ENCODE assay signal across 17 mouse cellular contexts in the genomic region with DNA sequence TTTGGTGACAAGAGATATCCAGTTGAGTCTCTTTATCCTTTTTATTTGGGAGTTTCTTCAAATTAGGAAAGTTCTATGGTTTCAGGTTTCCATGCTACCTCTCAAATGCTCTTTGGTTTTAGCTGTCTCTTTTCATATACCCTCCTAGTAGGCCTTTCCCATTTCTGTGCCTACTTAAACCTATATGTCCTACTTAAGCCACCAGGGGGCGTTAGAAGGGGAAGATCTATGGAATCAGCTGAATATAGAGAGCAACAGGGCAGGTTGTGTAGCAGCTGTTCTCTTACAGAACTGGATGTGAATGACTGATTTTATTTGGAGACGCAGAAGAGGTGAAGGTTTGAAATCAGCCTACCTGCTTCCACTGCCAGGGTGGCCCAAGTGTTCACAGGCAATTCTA.
DNase-seq lines count a peak whose midpoint lies in the region; ATAC-seq and TF ChIP-seq lines count a peak whose summit lies in the region.
"Had no signal": no experiment of that assay in that cellular context is flagged by ENCODE, and none has a peak within 500 bp of the region (broad histone marks: within the 10 kb centered on the region; RNA-seq: fewer than 3 reads in every experiment).

No protein-coding gene starts in this region.

- no peak overlapping the region for H3K4me3 ChIP-seq in kidney, postnatal 0 days (replicated peaks; ENCODE audit: low read depth, low read length)
- no peak overlapping the region for H3K4me3 ChIP-seq in MEL (ENCODE audit: control insufficient read depth in 1 of 2, insufficient read depth in 1 of 2, low read depth in 2 of 2, low read length in 2 of 2)
- no peak overlapping the region for H3K4me3 ChIP-seq in intestine, embryonic 15.5 days (replicated peaks)
- H3K4me3 ChIP-seq: liver, embryonic 13.5 days; neural tube, embryonic 13.5 days; stomach, embryonic 15.5 days had no signal

- peak; percentile 4 for DNase-seq in kidney, postnatal 0 days (ENCODE audit: low spot score)
- DNase-seq in kidney, adult 18-20 months = no peak
- DNase-seq in A20 (ENCODE audit: low read depth, low spot score) (peak; percentile 45), MEL (ENCODE audit: low read depth, low spot score) (peak; percentile 51)
- DNase-seq in embryo, embryonic 9.5 days (ENCODE audit: extremely low spot score) = peak; percentile 4
- DNase-seq: cerebellum, adult 2 months; kidney, postnatal 14 days; left cerebral cortex, postnatal 4 days; liver, embryonic 13.5 days; lung, postnatal 36 days; thymus, postnatal 4 days had no signal

- no peak for ATAC-seq in kidney, postnatal 0 days (replicated peaks; ENCODE audit: low FRiP score, low read depth)
- no peak for ATAC-seq in inflammation-experienced regulatory T-cells, adult 6 months
- no peak for ATAC-seq in intestine, embryonic 15.5 days
- ATAC-seq: activated CD4-positive, CD25-positive, alpha-beta regulatory T cell, adult 4 months; midbrain, embryonic 16.5 days had no signal

- no peaks in the 10 kb centered on the region for H3K79me2 ChIP-seq in MEL (ENCODE audit: control insufficient read depth, insufficient read depth, low read length, poor library complexity)

- no peak overlapping the region for H3K27ac ChIP-seq in kidney, postnatal 0 days
- H3K27ac ChIP-seq in MEL (ENCODE audit: control insufficient read depth, low read depth, low read length) = no peak overlapping the region
- no peak overlapping the region for H3K27ac ChIP-seq in intestine, embryonic 15.5 days
- H3K27ac ChIP-seq: liver, embryonic 13.5 days; neural tube, embryonic 13.5 days; stomach, embryonic 15.5 days had no signal

- peak; percentile 39; the same call in 1 of the 2 replicates for TF ChIP-seq CTCF in kidney, postnatal 0 days (IDR thresholded peaks at IDR 0.05; ENCODE audit: low read depth)
- peak; percentile 10 to 60 (median 19); a peak in 4 of 6 replicates for TF ChIP-seq CTCF in MEL (IDR thresholded peaks at IDR 0.05 in 2 of 3, conservative IDR thresholded peaks at IDR 0.05 in 1 of 3; ENCODE audit: control insufficient read depth in 1 of 3, insufficient read depth in 1 of 3, low read depth in 2 of 3, low read length in 3 of 3, poor library complexity in 1 of 3, severe bottlenecking in 1 of 3)

- no peaks in the 10 kb centered on the region for H3K27me3 ChIP-seq in kidney, postnatal 0 days (ENCODE audit: insufficient read depth, low read length)
- H3K27me3 ChIP-seq in MEL (ENCODE audit: control insufficient read depth in 1 of 2, insufficient read depth in 2 of 2, low read length in 2 of 2) = no peaks in the 10 kb centered on the region
- no peaks in the 10 kb centered on the region for H3K27me3 ChIP-seq in intestine, embryonic 15.5 days (replicated peaks)
- H3K27me3 ChIP-seq: liver, embryonic 13.5 days; neural tube, embryonic 13.5 days; stomach, embryonic 15.5 days had no signal

- H3K9ac ChIP-seq in kidney, postnatal 0 days (ENCODE audit: low read depth, low read length) = no peak overlapping the region
- no peak overlapping the region for H3K9ac ChIP-seq in MEL (ENCODE audit: control insufficient read depth, low read depth, low read length, poor library complexity, severe bottlenecking)
- H3K9ac ChIP-seq in intestine, embryonic 15.5 days = no peak overlapping the region
- H3K9ac ChIP-seq: liver, embryonic 13.5 days; neural tube, embryonic 13.5 days; stomach, embryonic 15.5 days had no signal

- no peaks in the 10 kb centered on the region for H3K9me3 ChIP-seq in kidney, postnatal 0 days (replicated peaks; ENCODE audit: low read length)
- H3K9me3 ChIP-seq in MEL (replicated peaks; ENCODE audit: insufficient read depth, low read length) = no peaks in the 10 kb centered on the region
- H3K9me3 ChIP-seq in intestine, embryonic 15.5 days = no peaks in the 10 kb centered on the region
- H3K9me3 ChIP-seq: liver, embryonic 13.5 days; neural tube, embryonic 13.5 days; stomach, embryonic 15.5 days had no signal

- H3K4me1 ChIP-seq in kidney, postnatal 0 days (replicated peaks; ENCODE audit: insufficient read depth, low read length) = no peaks in the 10 kb centered on the region
- no peaks in the 10 kb centered on the region for H3K4me1 ChIP-seq in MEL (ENCODE audit: control insufficient read depth in 1 of 2, insufficient read depth in 2 of 2, low read length in 2 of 2)
- no peaks in the 10 kb centered on the region for H3K4me1 ChIP-seq in intestine, embryonic 15.5 days (replicated peaks)
- H3K4me1 ChIP-seq: liver, embryonic 13.5 days; neural tube, embryonic 13.5 days; stomach, embryonic 15.5 days had no signal

- no peak overlapping the region for H3K4me2 ChIP-seq in kidney, postnatal 0 days (ENCODE audit: low read length)
- H3K4me2 ChIP-seq in intestine, embryonic 15.5 days (replicated peaks) = no peak overlapping the region
- H3K4me2 ChIP-seq: liver, embryonic 13.5 days; neural tube, embryonic 13.5 days; stomach, embryonic 15.5 days had no signal

- TF ChIP-seq POLR2A in MEL (IDR thresholded peaks at IDR 0.05; ENCODE audit: control insufficient read depth in 1 of 2, insufficient read depth in 1 of 2, low read depth in 1 of 2, low read length in 2 of 2, poor library complexity in 1 of 2) = no peak

- no peaks in the 10 kb centered on the region for H3K36me3 ChIP-seq in kidney, postnatal 0 days (ENCODE audit: insufficient read depth, low read length)
- H3K36me3 ChIP-seq in MEL (ENCODE audit: control insufficient read depth in 1 of 2, insufficient read depth in 2 of 2, low read length in 2 of 2) = no peaks in the 10 kb centered on the region
- H3K36me3 ChIP-seq in intestine, embryonic 15.5 days = no peaks in the 10 kb centered on the region
- H3K36me3 ChIP-seq: liver, embryonic 13.5 days; neural tube, embryonic 13.5 days; stomach, embryonic 15.5 days had no signal

- 36% methylated on average over 2 of the region's 2 CpGs for WGBS in kidney, postnatal 0 days
- 34% methylated on average over 2 of the region's 2 CpGs for WGBS in intestine, embryonic 15.5 days

- TF ChIP-seq EP300 in MEL (IDR thresholded peaks at IDR 0.05; ENCODE audit: low read depth in 1 of 2, low read length in 2 of 2) = no peak

- TF ChIP-seq RAD21 in MEL (IDR thresholded peaks at IDR 0.05; ENCODE audit: low read depth, low read length) = peak; percentile 43

TF ChIP-seq in MEL, 35 proteins besides CTCF, POLR2A, EP300 and RAD21:
- peak; percentile 31; the same call in 1 of the 2 replicates for TF ChIP-seq ZC3H11A (IDR thresholded peaks at IDR 0.05; ENCODE audit: low read depth, low read length)
- TF ChIP-seq NELFE (IDR thresholded peaks at IDR 0.05; ENCODE audit: low read depth, low read length) = no peak
- peak; percentile 73 for TF ChIP-seq SMC3 (IDR thresholded peaks at IDR 0.05; ENCODE audit: low read depth, low read length)
